Mouse (Mus musculus): ENCODE data around the gene Frmd5. TPM values are rescaled to one million over a fixed set of nuclear protein-coding genes. Genes with fewer than 3 reads are reported as not detected.
A peak's percentile ranks its signal among the peaks of the same experiment; 100 is the strongest.

Frmd5 gene
- polyA plus RNA-seq, 1 experiment from 2014 or later, result 2.8 TPM

- no peaks in the 10 kb centered on the region for H3K4me1 ChIP-seq (ENCODE audit: insufficient read depth)
- no peak for TF ChIP-seq CTCF (IDR thresholded peaks at IDR 0.05; ENCODE audit: low read depth)
- H3K36me3 ChIP-seq (ENCODE audit: insufficient read depth), result no peaks in the 10 kb centered on the region
- H3K4me3 ChIP-seq (ENCODE audit: low read depth, low read length), result no peak overlapping the region
- H3K27ac ChIP-seq (ENCODE audit: low read depth), result no peak overlapping the region
- WGBS, result 65% methylated on average over 6 of the region's 6 CpGs
- no peak overlapping the region for H3K9ac ChIP-seq
- H3K27me3 ChIP-seq (ENCODE audit: insufficient read depth, low read length), result no peaks in the 10 kb centered on the region
- no peak for DNase-seq
- no peaks in the 10 kb centered on the region for H3K9me3 ChIP-seq (ENCODE audit: low read depth, low read length)
- no peak for ATAC-seq (ENCODE audit: insufficient read depth)
- no peak overlapping the region for H3K4me2 ChIP-seq
These were observed 146.3 kb downstream of the Frmd5 start for GRCm38 (mm10) chr2:121660461-121661159.

DNA sequence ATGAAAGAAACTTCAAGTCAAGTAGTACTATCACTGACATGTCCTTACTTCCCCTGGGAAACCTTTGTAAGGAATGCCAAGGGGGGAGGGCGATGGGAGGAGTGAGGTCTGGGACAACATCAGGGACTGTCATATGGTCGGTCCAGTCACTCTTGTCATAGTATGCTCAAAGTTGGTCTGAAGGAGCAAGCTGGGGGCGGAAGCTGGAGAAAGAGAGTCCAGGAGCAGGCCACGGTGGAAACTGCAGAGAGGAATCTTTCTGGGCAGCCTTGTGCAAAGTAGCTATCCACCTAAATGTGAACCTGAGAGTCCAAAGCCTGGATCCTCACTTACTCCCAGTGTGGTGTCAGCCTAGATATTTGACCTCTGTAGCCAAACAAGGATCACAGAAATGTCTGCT, 147.5 kb downstream of the Frmd5 start:
- TF ChIP-seq CTCF (IDR thresholded peaks at IDR 0.05; ENCODE audit: low read depth), result no peak
- Histone ChIP-seq H3K9me3 (ENCODE audit: low read depth, low read length) (no peaks in the 10 kb centered on the region), H3K4me2 (no peak overlapping the region), H3K36me3 (ENCODE audit: insufficient read depth) (no peaks in the 10 kb centered on the region), H3K27ac (ENCODE audit: low read depth) (no peak overlapping the region), H3K27me3 (ENCODE audit: insufficient read depth, low read length) (no peaks in the 10 kb centered on the region), H3K4me3 (ENCODE audit: low read depth, low read length) (no peak overlapping the region), H3K4me1 (ENCODE audit: insufficient read depth) (no peaks in the 10 kb centered on the region), H3K9ac (no peak overlapping the region)
- ATAC-seq (ENCODE audit: insufficient read depth) (no peak), DNase-seq (no peak)
- WGBS, result 66% methylated on average over 4 of the region's 4 CpGs

DNA sequence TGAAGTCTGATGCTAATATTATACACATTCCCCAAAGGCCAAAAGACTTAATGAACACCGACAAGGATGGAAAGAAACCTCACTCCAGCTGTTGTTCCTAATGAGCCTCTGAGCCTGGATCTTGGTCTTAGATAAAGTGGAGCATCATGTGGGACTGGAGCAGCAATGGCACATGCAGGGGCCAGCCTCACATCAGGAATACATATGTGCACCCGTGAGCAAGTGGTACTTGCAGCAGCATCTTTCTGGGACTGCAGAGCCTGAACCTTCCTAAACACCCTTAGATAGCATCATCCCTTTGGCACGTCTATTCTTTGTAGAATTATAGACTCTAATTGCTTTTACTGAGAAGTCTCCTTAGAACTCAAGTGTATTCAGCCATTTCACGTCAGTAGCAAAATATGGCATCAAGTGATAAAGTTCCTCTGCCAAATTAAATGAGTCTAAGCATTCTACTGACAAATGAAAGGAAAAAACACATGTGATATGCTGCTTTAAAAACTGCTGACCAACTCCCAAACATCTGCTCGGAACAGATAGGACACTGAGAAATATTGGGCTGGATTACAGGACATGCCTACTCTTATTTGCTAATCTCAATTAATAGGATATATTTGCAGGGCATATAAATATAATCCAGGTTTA, 148.6 kb downstream of the Frmd5 start:
- Histone ChIP-seq H3K4me1 (ENCODE audit: insufficient read depth) (no peaks in the 10 kb centered on the region), H3K27ac (ENCODE audit: low read depth) (no peak overlapping the region), H3K4me3 (ENCODE audit: low read depth, low read length) (no peak overlapping the region), H3K9me3 (ENCODE audit: low read depth, low read length) (no peaks in the 10 kb centered on the region), H3K4me2 (no peak overlapping the region), H3K9ac (no peak overlapping the region), H3K27me3 (ENCODE audit: insufficient read depth, low read length) (no peaks in the 10 kb centered on the region), H3K36me3 (ENCODE audit: insufficient read depth) (no peaks in the 10 kb centered on the region)
- no peak for ATAC-seq (ENCODE audit: insufficient read depth)
- no peak for TF ChIP-seq CTCF (IDR thresholded peaks at IDR 0.05; ENCODE audit: low read depth)
- no peak for DNase-seq
- WGBS, result 74% methylated on average over 5 of the region's 5 CpGs

GRCm38 (mm10) chr2:121655966-121656365, 150.9 kb downstream of the Frmd5 start:
- Histone ChIP-seq H3K9ac (no peak overlapping the region), H3K27me3 (ENCODE audit: insufficient read depth, low read length) (no peaks in the 10 kb centered on the region), H3K9me3 (ENCODE audit: low read depth, low read length) (no peaks in the 10 kb centered on the region), H3K4me2 (no peak overlapping the region), H3K4me1 (ENCODE audit: insufficient read depth) (no peaks in the 10 kb centered on the region), H3K27ac (ENCODE audit: low read depth) (no peak overlapping the region), H3K4me3 (ENCODE audit: low read depth, low read length) (no peak overlapping the region), H3K36me3 (ENCODE audit: insufficient read depth) (no peaks in the 10 kb centered on the region)
- TF ChIP-seq CTCF (IDR thresholded peaks at IDR 0.05; ENCODE audit: low read depth), result no peak
- ATAC-seq (ENCODE audit: insufficient read depth) (no peak), DNase-seq (no peak)
- 85% methylated on average over 6 of the region's 6 CpGs for WGBS

DNA sequence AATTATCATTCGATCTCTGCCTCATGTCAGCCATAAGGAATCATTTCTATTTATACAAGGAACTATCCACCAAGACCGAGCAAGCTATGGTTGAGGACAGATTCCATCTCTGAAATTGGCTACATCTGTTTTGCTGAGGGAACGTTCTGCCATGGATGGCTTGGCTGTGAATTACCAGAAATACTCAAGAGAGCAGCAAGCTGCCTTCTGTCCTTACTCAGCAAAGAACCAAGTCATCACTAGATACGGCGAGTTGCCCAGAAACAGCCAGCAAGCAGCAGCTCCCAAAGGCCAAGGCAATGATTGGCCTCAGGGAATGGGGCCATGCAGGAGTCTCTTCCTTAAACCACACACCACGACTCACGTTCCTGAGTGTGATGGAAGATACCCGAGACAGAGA, 151.8 kb downstream of the Frmd5 start:
- no peaks in the 10 kb centered on the region for H3K9me3 ChIP-seq (ENCODE audit: low read depth, low read length)
- DNase-seq, result no peak
- no peak overlapping the region for H3K9ac ChIP-seq
- no peak for TF ChIP-seq CTCF (IDR thresholded peaks at IDR 0.05; ENCODE audit: low read depth)
- H3K27me3 ChIP-seq (ENCODE audit: insufficient read depth, low read length), result no peaks in the 10 kb centered on the region
- 71% methylated on average over 8 of the region's 8 CpGs for WGBS
- no peak overlapping the region for H3K4me3 ChIP-seq (ENCODE audit: low read depth, low read length)
- H3K4me1 ChIP-seq (ENCODE audit: insufficient read depth), result no peaks in the 10 kb centered on the region
- no peaks in the 10 kb centered on the region for H3K36me3 ChIP-seq (ENCODE audit: insufficient read depth)
- no peak overlapping the region for H3K27ac ChIP-seq (ENCODE audit: low read depth)
- no peak overlapping the region for H3K4me2 ChIP-seq
- no peak for ATAC-seq (ENCODE audit: insufficient read depth)

DNA sequence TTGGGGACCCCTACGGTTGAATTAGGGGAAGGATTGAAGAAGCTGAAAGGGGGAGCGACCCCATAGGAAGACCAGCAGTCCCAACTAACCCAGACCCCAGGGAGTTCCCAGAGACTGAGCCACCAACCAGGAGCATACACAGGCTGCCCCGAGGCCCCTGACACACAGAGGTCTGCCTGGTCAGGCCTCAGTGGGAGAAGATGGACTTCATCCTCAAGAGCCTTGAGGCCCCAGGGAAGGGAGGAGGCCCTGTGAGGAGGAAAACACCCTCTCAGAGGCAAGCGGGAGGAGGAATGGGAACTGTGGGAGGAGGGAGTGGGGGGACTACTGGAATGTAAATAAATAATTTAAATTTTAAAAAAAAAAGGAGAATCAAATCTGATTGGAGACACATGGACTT, 160.4 kb downstream of the Frmd5 start:
- ATAC-seq (ENCODE audit: insufficient read depth) (no peak), DNase-seq (no peak)
- no peak overlapping the region for H3K9ac ChIP-seq
- WGBS, result 49% methylated on average over 4 of the region's 4 CpGs
- H3K27me3 ChIP-seq (ENCODE audit: insufficient read depth, low read length), result no peaks in the 10 kb centered on the region
- H3K4me2 ChIP-seq, result no peak overlapping the region
- no peaks in the 10 kb centered on the region for H3K36me3 ChIP-seq (ENCODE audit: insufficient read depth)
- no peak overlapping the region for H3K27ac ChIP-seq (ENCODE audit: low read depth)
- no peaks in the 10 kb centered on the region for H3K4me1 ChIP-seq (ENCODE audit: insufficient read depth)
- no peak for TF ChIP-seq CTCF (IDR thresholded peaks at IDR 0.05; ENCODE audit: low read depth)
- H3K4me3 ChIP-seq (ENCODE audit: low read depth, low read length), result no peak overlapping the region
- H3K9me3 ChIP-seq (ENCODE audit: low read depth, low read length), result no peaks in the 10 kb centered on the region

DNA sequence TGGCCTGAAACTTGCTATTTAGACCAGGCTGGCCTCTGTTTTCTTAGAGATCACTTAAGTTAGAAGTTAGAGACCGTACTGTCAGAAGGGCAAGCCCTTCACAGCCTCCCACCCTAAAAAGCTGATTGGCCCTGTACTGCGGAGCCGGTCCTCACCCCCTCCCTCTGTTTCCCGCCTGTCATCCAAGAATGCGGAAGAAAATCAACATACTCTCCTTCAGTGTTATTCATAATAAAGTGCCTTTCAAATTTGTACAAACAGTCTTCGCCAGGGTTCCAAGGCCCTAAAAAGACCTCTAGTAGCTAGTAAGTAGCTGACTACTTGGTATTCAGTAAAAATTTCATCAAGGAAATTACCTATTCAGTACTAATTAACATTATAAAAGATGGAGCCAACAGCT, 164.0 kb downstream of the Frmd5 start:
- Histone ChIP-seq H3K9me3 (ENCODE audit: low read depth, low read length) (no peaks in the 10 kb centered on the region), H3K4me2 (no peak overlapping the region), H3K36me3 (ENCODE audit: insufficient read depth) (no peaks in the 10 kb centered on the region), H3K27ac (ENCODE audit: low read depth) (no peak overlapping the region), H3K9ac (no peak overlapping the region), H3K4me3 (ENCODE audit: low read depth, low read length) (no peak overlapping the region), H3K27me3 (ENCODE audit: insufficient read depth, low read length) (no peaks in the 10 kb centered on the region), H3K4me1 (ENCODE audit: insufficient read depth) (no peaks in the 10 kb centered on the region)
- ATAC-seq (ENCODE audit: insufficient read depth) (peak; percentile 21; the same call in 1 of the 2 replicates), DNase-seq (peak; percentile 23)
- no peak for TF ChIP-seq CTCF (IDR thresholded peaks at IDR 0.05; ENCODE audit: low read depth)
- WGBS, result 26% methylated on average over 6 of the region's 6 CpGs
